Mouse (Mus musculus): ENCODE results near the gene Hmgcs1. TPM values are rescaled to one million over a fixed set of nuclear protein-coding genes. Genes with fewer than 3 reads are reported as not detected.

Hmgcs1 gene
- polyA plus RNA-seq, 1 experiment: 162 TPM

DNA sequence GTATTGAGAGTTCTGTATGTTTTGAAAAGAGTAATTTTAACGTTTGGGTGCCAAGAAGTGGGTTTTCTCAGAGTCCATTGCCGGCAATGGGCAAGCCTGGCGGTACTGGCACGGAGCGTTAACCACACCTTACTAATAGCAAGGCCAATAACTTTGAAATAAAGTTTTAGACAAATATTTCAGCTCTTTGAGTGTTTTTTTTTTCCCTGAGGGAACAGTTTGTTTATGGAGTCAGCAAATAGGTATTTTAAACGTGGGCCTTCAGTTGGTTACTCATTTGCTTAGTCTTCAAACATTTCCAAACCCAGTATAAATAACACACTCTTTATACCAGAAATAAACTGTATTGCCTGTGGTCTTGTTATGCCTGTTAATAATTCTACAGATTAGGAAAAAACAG lies 17.7 kb downstream of the Hmgcs1 start:
- DNase-seq: no peak
- no peak overlapping the region for H3K4me3 ChIP-seq (replicated peaks; ENCODE audit: insufficient read depth, low read depth, low read length)

GRCm38 (mm10) chr13:119708941-119709340 lies 18.8 kb downstream of the Hmgcs1 start:
- WGBS: 59% methylated on average over 5 of the region's 5 CpGs
- Histone ChIP-seq H3K4me1 (ENCODE audit: control insufficient read depth, insufficient read depth, low read length) (peaks cover 5% of the 10 kb centered on the region), H3K27ac (ENCODE audit: insufficient read depth, low read length) (no peak overlapping the region), H3K4me3 (replicated peaks; ENCODE audit: insufficient read depth, low read depth, low read length) (no peak overlapping the region), H3K27me3 (ENCODE audit: control insufficient read depth, insufficient read depth, low read length) (no peaks in the 10 kb centered on the region)
- no peak for DNase-seq
- no peak for TF ChIP-seq POLR2A (IDR thresholded peaks at IDR 0.05; ENCODE audit: borderline replicate concordance, insufficient read depth, low read length)
- TF ChIP-seq CTCF (IDR thresholded peaks at IDR 0.05; ENCODE audit: borderline replicate concordance, insufficient read depth, low read depth, low read length): no peak

More for the DNA sequence above, 17.7 kb downstream of the Hmgcs1 start:
- no peaks in the 10 kb centered on the region for H3K27me3 ChIP-seq (ENCODE audit: control insufficient read depth, insufficient read depth, low read length)
- 89% methylated on average over 6 of the region's 6 CpGs for WGBS
- H3K4me1 ChIP-seq (ENCODE audit: control insufficient read depth, insufficient read depth, low read length): no peaks in the 10 kb centered on the region
- H3K27ac ChIP-seq (ENCODE audit: insufficient read depth, low read length): no peak overlapping the region
- no peak for TF ChIP-seq CTCF (IDR thresholded peaks at IDR 0.05; ENCODE audit: borderline replicate concordance, insufficient read depth, low read depth, low read length)
- TF ChIP-seq POLR2A (IDR thresholded peaks at IDR 0.05; ENCODE audit: borderline replicate concordance, insufficient read depth, low read length): no peak

DNA sequence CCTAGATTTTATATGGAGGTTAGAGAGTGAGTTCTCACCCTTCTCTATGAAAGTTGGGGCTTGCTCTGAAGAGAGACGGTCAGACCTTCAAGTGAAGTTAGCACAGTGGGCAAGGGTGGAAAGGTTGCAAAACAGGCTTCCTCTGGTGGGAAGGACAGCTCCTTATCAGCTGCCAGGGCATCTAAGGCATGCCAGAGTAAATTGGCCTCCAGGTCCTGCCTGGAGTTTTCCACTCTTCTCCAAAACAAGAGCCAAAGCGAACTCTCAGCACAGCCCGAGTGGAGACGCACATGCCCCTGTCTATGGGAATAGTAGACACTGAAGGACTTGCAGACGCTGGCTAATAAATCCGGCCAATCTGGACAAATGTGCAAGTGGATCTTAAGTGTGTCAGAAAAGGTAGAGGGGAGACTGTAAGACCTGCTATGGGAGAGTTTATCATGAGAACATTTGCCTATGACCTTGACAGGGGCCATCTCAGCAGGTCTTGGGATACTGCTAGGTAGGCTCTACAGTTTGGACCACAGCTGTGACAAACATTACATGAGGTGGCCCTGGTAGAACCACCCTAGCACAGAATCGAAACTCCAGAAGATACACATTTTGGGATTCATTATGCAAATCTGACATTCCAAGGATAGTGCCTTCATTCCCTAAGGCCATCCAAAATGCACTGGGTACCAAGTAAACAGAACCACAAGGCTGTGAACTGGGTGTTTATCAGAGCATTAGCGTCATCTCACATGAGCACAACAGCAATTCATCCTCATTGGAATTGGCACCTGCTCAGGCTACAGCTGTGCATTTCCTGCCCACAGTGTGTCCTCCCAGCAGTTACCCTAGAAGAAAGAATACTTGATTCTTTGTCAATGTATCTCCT lies 19.4 kb downstream of the Hmgcs1 start:
- Histone ChIP-seq H3K27me3 (ENCODE audit: control insufficient read depth, insufficient read depth, low read length) (no peaks in the 10 kb centered on the region), H3K4me1 (ENCODE audit: control insufficient read depth, insufficient read depth, low read length) (peaks cover 6% of the 10 kb centered on the region), H3K27ac (ENCODE audit: insufficient read depth, low read length) (no peak overlapping the region), H3K4me3 (replicated peaks; ENCODE audit: insufficient read depth, low read depth, low read length) (no peak overlapping the region)
- TF ChIP-seq CTCF (IDR thresholded peaks at IDR 0.05; ENCODE audit: borderline replicate concordance, insufficient read depth, low read depth, low read length) (no peak), POLR2A (IDR thresholded peaks at IDR 0.05; ENCODE audit: borderline replicate concordance, insufficient read depth, low read length) (no peak)
- no peak for DNase-seq
- WGBS: 73% methylated on average over 8 of the region's 8 CpGs

GRCm38 (mm10) chr13:119710268-119710610 lies 20.1 kb downstream of the Hmgcs1 start:
- Histone ChIP-seq H3K27ac (ENCODE audit: insufficient read depth, low read length) (no peak overlapping the region), H3K27me3 (ENCODE audit: control insufficient read depth, insufficient read depth, low read length) (no peaks in the 10 kb centered on the region), H3K4me3 (replicated peaks; ENCODE audit: insufficient read depth, low read depth, low read length) (no peak overlapping the region), H3K4me1 (ENCODE audit: control insufficient read depth, insufficient read depth, low read length) (peaks cover 6% of the 10 kb centered on the region)
- no peak for DNase-seq
- no peak for TF ChIP-seq CTCF (IDR thresholded peaks at IDR 0.05; ENCODE audit: borderline replicate concordance, insufficient read depth, low read depth, low read length)
- TF ChIP-seq POLR2A (IDR thresholded peaks at IDR 0.05; ENCODE audit: borderline replicate concordance, insufficient read depth, low read length): no peak
- WGBS: 77% methylated on average over 10 of the region's 10 CpGs

GRCm38 (mm10) chr13:119712463-119712862 lies 22.3 kb downstream of the Hmgcs1 start:
- Histone ChIP-seq H3K27ac (ENCODE audit: insufficient read depth, low read length) (no peak overlapping the region), H3K4me3 (replicated peaks; ENCODE audit: insufficient read depth, low read depth, low read length) (no peak overlapping the region), H3K27me3 (ENCODE audit: control insufficient read depth, insufficient read depth, low read length) (no peaks in the 10 kb centered on the region), H3K4me1 (ENCODE audit: control insufficient read depth, insufficient read depth, low read length) (peaks cover 6% of the 10 kb centered on the region)
- 65% methylated on average over 11 of the region's 11 CpGs for WGBS
- no peak for DNase-seq
- TF ChIP-seq POLR2A (IDR thresholded peaks at IDR 0.05; ENCODE audit: borderline replicate concordance, insufficient read depth, low read length) (no peak), CTCF (IDR thresholded peaks at IDR 0.05; ENCODE audit: borderline replicate concordance, insufficient read depth, low read depth, low read length) (no peak)

DNA sequence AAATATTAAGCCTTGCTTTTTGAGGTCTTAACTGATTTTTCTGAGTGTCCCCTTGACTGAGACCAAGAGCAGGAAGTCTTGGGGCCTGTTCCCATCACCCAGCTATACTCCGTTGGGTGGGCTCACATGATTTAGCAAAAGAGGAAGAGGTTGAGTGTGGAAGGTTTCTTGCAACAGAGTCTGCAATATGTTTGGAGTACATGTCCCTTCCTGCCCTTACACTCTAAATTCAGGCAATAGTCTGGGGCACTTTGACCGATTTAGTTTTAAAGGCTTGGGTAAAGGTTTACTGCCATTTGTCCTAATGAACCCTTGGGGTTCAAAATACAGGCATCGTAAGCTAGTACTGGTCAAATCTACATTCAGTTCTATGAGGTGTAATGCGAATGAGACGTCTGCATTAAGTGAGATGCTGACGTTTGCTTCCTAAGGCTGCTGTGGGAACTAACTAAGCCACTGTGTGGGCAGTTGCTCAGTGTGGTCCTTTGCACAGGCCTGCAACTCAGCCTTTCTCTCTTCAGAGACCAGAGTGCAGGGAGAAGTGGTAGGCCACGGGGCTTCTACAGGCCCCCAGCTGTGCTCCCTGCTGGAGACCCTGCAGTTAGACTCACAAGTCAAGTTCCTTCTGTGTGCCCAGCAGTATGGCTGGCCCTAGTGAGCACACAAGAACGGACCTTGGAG lies 23.1 kb downstream of the Hmgcs1 start:
- 58% methylated on average over 8 of the region's 8 CpGs for WGBS
- Histone ChIP-seq H3K4me1 (ENCODE audit: control insufficient read depth, insufficient read depth, low read length) (peaks cover 6% of the 10 kb centered on the region), H3K27ac (ENCODE audit: insufficient read depth, low read length) (no peak overlapping the region), H3K27me3 (ENCODE audit: control insufficient read depth, insufficient read depth, low read length) (no peaks in the 10 kb centered on the region), H3K4me3 (replicated peaks; ENCODE audit: insufficient read depth, low read depth, low read length) (no peak overlapping the region)
- TF ChIP-seq CTCF (IDR thresholded peaks at IDR 0.05; ENCODE audit: borderline replicate concordance, insufficient read depth, low read depth, low read length) (no peak), POLR2A (IDR thresholded peaks at IDR 0.05; ENCODE audit: borderline replicate concordance, insufficient read depth, low read length) (no peak)
- no peak for DNase-seq

DNA sequence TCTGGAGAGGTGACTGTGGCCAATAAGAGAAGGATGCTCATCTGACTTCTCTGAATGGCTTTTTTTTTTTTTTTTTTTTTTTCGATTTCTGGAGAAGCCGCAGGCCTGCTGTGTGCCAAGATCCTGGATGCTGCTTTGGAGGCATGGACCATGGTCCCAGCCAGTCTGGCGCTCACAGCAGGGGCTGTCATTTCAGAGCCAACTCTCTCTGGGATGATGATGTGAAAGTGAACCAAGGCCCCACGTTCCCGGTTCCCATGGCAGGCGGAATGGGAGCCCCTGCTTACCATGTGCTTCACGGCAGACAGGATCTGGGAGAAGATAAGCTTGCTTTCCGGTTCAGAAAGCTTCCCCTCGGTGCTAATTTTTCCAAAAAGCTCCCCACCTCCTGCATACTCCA lies 23.6 kb downstream of the Hmgcs1 start:
- Histone ChIP-seq H3K4me1 (ENCODE audit: control insufficient read depth, insufficient read depth, low read length) (peaks cover 6% of the 10 kb centered on the region), H3K27me3 (ENCODE audit: control insufficient read depth, insufficient read depth, low read length) (no peaks in the 10 kb centered on the region), H3K27ac (ENCODE audit: insufficient read depth, low read length) (no peak overlapping the region), H3K4me3 (replicated peaks; ENCODE audit: insufficient read depth, low read depth, low read length) (no peak overlapping the region)
- no peak for TF ChIP-seq POLR2A (IDR thresholded peaks at IDR 0.05; ENCODE audit: borderline replicate concordance, insufficient read depth, low read length)
- TF ChIP-seq CTCF (IDR thresholded peaks at IDR 0.05; ENCODE audit: borderline replicate concordance, insufficient read depth, low read depth, low read length): no peak
- DNase-seq: peak; percentile 56 to 62
- 6% methylated on average over 9 of the region's 9 CpGs for WGBS

- TF ChIP-seq POLR2A (IDR thresholded peaks at IDR 0.05; ENCODE audit: borderline replicate concordance, insufficient read depth, low read length) (no peak), CTCF (IDR thresholded peaks at IDR 0.05; ENCODE audit: borderline replicate concordance, insufficient read depth, low read depth, low read length) (no peak)
- DNase-seq: no peak
- no peak overlapping the region for H3K4me3 ChIP-seq (replicated peaks; ENCODE audit: insufficient read depth, low read depth, low read length)
- WGBS: 82% methylated on average over 2 of the region's 2 CpGs
- no peak overlapping the region for H3K27ac ChIP-seq (ENCODE audit: insufficient read depth, low read length)
- peaks cover 6% of the 10 kb centered on the region for H3K4me1 ChIP-seq (ENCODE audit: control insufficient read depth, insufficient read depth, low read length)
- H3K27me3 ChIP-seq (ENCODE audit: control insufficient read depth, insufficient read depth, low read length): no peaks in the 10 kb centered on the region
Observed at GRCm38 (mm10) chr13:119716105-119716504, 25.9 kb downstream of the Hmgcs1 start.
